Mouse (Mus musculus): Measurements from ENCODE around the gene Ptbp2.

Gene Ptbp2

DNA sequence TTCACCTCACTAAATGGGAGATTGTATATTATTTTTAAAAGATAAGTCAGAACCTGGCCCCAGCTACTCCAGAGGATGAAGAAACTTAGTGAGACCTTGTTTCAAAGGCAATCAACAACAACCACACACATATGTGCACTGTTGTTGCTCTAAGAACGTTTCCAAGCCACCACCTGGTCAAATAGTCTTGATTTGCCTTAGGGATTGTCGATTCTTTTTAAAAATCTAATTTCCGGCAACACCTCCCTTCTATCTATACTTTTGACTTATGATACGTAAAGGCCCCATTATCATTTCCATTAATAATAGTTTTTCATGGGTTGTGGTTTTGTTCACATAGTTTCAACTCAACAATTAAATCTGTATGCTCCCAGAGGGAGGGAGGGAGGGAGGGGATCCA is at the start of gene Ptbp2:
Ptbp2 (minus strand) TSS at position 101 of the 400 bp plus-strand sequence.
- DNase-seq (ENCODE audit: low read depth, low spot score): no peak

DNA sequence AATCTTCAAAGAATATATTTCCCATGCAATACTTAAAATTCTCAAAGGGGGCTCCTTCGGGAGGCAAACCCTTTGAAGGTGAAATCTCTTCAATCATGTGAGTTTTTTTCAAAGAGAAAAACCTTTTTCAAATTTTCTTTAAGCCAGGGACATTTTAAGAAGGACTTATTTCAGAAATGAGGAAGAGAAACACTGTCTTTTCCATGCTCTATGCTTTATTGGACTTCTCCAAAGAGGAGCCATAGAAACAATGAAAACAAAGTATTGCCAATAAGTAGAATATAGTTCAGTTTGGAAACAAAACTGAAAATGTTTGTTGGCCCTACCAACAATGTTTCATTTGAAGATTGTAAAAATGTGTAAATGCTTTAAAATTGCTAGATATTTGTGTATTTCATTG is 30.4 kb upstream of the Ptbp2 start:
- no peak for DNase-seq (ENCODE audit: low read depth, low spot score)

DNA sequence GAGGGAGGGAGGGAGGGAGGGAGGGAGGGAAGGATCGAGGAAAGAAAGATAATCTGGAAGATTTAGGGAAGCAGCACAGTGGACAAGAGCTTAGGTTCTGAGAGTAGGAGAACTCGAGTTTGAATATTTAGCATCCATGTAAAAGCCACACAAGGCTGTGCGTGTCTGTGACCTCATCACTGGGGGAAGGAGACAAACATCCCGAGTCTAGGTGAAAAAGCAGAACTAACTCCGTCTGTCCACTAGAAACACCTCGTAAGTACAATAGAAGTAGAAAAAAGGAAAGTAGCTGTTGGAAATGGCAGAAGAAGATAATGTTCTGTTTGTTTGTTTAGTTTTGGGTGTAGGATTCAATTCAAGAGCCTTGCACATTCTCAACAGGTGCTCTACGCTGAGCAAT is 21.9 kb upstream of the Ptbp2 start:
- no peak for DNase-seq (ENCODE audit: low read depth, low spot score)

DNA sequence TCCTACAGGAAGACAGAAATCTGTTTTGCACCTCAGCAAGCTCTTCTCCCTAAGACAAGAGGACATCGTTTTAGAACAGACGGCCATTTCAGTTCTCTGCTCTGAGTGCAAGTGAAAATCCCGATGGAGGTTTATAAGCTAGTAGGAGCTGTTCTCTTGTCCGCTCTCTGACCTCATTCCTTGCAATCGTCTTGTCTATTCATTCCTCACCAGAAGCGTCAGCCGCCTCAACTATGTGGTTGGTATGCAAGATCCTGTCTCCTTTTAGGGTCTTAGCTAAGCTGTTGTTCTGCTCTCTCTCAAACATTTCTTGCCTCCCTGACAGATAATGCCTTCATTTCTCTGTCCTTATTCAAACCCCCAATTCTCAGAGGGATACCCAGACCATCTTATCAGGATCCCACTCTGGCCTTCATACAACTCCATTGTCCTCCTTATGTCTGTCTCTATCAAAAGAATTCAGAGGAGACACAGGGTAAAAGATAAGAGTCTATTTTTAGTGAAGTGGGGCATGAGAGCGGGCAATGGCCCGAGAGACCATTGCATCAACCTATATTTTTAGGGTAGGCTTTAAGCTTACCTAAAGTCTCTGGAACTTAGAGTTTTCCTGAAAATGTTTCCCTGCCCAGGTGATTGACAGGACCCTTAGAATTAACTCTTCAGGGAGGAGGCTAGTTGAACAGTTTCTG is 10.6 kb upstream of the Ptbp2 start:
- no peak for DNase-seq (ENCODE audit: low read depth, low spot score)

DNA sequence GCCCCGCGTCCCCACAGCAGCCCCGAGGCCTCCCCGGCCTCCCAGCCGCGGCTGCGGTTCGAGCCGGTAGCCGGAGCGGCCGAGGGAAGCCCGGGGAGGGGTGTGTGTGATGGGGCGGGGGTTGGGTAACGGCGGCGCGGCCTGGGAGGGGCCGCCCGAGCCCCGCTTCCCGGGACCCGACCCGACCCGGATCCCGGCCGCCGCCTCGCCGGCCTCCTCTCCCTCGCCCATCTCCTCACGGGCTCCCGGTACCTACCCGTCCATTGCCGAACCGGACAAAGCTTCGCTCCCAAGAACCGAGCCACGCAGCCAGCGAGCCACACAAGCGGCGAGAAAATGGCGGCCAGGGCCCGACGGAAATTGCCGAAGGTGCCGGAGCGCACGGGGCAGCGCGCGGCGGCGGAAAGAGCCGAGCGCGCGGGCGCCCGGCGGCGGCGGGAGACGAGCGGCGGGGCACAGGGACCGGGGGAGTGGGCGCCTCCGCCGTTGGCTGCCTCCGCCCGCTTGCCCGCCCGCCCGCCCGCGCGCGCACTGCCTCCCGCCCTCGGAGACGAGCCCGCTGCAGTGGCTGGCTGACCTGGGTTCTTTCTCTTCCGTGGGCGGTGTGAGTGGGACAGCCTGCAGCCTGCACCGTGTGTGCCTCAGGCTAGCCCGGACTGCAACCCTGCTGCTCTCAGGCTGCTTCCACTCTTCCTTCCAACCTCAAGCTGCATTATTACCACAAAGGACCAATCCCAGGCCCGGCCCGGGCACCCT is 1.1 kb downstream of the Ptbp2 start:
- DNase-seq (ENCODE audit: low read depth, low spot score): peak; percentile 71

DNA sequence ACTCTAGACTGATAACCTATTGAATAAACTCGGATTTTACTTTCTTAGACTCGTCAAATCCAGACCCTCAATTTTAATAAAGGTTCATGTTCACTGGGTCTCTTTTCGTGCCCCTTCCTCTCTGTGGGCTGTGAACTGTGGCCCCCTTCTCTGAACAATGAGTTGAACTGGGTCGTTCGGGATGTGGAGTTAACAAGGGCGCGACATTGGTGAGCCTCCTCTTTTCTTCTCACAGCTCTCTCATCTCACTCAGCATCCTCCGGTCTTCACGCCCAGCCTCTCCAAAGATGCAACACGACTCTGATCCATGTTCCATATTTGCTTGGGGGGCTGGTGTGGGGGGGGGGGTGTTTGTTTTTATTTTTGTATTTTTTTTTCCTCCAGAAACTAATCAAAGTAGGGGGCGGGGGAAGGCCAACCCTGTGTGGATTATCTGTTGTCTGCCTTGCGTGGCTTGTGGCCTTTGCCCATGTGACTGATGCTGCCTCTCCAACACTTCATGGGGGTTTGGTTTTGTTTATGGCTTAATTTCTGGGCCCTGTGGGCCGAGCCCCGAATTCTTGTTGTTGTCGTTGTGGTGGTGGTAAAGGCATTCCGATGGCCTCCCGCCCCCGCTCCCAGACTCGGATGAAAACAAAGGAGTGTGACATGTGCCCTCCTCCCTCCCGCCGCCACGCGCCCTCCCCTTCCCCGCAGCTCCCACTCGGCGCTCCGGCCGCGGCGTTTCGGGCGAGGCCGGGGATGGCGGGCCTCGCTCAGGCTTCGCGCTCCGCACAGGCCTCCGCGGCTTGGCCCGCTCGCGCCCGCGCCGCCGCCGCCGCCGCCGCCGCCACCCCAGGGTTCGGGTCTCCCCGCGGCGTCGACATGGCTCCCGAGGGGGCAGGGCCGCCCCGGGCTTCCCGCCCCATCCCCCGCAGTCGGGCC is 2.0 kb downstream of the Ptbp2 start:
- DNase-seq (ENCODE audit: low read depth, low spot score): peak; percentile 46

DNA sequence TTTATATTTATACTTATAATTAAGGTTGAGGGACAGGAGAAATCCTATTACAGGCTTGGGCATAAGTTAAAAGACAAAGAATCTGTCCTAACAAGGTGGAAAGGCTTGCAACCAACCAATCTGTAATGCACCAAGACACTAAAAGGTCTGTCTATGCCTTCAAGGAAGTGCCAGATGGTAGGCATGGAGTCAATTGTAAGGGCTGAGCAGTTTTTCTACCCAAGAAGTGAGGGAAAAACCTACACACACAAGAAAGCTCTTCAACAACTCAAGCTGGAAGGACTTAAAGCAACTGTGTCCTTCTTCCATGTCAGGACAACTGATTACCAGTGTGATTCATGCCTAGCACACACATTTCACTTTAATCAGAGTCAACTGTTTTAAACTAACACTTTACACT is 3.4 kb downstream of the Ptbp2 start:
- DNase-seq (ENCODE audit: low read depth, low spot score): no peak

DNA sequence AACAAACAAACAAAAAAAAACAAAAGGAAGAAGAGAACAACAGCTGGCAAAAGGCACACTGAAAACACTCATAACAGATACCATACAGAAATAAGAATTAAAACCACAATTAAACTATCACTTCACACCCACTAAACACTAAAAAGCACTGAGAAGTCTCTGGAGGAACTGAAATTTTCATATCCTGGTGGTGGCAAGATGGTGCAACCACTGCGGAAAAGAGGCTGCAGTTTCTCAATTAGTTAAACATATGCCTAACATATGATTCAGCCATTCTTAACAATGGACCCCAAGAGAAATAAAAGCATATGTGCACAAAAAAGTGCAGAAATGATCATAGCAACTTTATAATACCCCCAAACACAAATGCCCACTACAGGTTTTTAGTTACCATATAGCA is 5.0 kb downstream of the Ptbp2 start:
- DNase-seq (ENCODE audit: low read depth, low spot score): no peak

DNA sequence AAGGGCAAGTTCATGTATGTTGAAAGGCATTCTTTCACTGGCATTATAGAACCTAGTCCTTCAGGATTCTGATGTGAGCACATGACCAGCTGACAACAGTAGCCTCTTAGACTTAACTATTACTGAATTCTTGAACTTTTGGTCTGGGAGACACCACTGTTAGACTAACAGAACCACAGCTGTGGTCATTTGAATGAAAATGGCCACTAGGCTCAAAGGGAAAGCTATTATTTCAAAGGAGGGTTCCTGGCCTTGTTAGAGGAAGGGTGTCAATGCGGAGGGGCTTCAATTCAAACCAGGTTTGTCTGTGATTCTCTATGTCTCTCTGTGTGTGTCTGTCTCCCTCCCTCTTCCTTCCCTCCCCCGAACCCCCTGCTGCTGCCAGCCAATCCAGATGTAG is 5.8 kb downstream of the Ptbp2 start:
- DNase-seq (ENCODE audit: low read depth, low spot score): no peak

DNA sequence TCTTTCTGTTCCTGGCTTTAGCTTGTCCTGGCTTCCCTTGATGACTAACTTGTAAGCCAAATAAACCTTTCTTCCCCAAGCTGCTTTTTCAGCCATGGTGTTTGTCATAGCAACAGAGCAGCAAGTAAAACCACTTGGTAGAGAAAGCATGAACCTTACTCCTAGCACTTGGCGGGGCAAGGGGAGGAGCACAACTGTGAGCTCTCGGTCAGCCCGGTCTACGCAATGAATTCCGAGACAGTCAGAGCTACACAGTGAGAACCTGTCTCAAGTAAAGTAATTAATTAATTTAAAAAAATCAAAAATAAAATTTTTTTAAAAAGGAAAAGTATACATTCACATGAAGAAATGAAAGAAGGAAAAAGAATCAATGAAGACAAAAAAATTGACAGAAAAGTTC is 8.1 kb downstream of the Ptbp2 start:
- no peak for DNase-seq (ENCODE audit: low read depth, low spot score)

DNA sequence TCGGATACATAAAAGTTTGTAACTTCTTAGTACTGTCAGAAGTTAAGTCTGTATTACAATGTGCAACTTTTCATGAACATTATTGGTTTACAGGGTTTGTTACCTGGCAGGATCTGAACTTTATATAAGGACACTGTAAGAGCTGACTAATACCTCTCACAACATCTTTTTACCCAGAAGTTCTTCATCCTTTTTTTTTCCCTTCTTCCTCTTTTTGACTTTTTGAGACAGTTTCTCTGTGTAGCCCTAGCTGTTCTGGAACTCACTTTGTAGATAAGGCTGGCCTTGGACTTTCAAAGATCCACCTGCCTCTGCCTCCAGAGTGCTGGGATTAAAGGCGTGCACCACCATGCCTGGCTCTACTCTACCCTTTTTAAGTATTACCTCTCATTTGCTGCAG is 11.5 kb downstream of the Ptbp2 start:
- DNase-seq (ENCODE audit: low read depth, low spot score): no peak

DNA sequence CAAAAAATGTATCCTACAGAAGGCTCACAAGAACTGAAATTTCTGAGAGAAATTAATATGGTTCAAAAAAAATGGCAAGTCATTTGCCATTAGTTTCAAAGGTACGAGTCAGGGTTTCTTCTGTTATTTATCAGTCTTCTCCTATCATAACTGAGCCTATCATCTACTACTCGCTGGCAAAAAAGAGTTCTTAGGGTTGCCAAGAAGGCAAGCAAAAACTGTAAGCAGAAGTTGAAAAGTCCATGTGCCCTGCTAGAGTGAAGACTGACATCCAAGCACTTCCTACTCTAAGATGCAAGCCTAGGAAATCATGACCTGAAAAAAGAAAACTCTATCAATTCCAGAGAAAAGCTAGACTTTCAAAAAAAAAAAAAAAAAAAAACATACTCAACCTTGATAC is 20.5 kb downstream of the Ptbp2 start:
- no peak for DNase-seq (ENCODE audit: low read depth, low spot score)

DNA sequence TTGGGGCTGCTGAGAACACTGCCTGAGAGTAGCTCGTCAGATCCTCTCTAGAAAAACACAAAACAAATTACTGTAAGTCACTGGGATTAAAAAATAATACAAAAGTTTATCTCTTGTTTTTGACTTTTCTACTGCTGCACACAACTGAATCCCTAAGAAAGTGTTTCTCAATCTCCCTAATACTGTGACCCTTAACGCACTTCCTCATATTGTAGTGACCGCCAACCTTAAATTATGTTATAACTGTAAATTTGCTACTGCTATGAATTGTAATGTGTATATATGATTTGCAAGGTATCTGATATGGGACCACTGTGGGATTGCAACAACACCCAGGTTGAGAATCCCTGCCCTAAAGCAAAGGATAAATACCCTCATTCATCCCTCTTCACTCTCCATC is 22.5 kb downstream of the Ptbp2 start:
- DNase-seq (ENCODE audit: low read depth, low spot score): no peak

DNA sequence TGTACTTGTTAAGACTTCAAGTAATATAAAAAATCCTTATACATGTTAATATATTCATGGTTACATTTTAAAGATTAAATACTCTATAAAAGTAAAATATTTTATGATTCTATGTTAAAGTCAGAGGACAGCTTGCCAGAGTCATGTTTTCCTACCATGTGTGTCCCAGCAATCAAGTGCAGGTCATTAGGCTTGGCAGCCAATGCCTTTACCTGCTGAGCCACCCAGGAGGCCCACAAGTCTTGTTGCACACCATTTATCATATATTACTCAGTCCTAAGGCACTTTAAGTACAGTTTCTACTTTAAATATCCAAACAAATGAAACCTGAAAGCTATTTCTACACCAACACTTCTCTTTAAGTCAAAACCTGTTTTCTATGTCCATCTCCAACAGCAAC is 30.5 kb downstream of the Ptbp2 start:
- no peak for DNase-seq (ENCODE audit: low read depth, low spot score)

DNA sequence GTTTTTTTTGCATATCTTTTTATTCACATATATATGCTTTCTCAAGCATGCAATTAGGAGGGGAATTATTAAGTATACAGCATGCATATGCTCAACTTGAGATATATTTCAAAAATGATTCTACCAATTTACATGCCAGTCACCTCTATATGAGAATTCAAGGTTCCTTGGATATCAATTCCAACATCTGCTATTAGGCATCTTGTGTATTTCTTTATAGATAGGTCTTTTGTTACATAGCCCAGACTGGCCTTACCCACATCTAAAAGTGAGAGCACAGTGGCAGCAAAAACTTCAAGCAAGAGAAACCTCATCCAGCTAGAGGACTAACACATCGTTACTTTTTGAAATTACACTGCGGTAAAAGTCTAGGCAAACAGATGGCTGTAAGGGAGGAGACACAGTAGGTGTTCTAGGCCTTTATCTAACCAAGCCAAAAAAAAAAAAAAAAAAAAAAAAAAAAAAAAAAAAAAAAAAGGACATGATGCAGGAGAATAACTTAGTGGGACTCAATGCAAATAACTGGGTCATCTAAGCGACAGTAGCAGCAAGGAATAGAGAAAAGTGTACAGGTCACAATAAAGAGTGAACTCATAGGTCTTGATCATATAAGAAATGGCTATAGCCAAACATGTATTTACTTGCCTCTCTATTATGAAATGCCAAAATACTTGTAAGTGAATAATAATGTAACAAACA is 34.6 kb downstream of the Ptbp2 start:
- no peak for DNase-seq (ENCODE audit: low read depth, low spot score)

DNA sequence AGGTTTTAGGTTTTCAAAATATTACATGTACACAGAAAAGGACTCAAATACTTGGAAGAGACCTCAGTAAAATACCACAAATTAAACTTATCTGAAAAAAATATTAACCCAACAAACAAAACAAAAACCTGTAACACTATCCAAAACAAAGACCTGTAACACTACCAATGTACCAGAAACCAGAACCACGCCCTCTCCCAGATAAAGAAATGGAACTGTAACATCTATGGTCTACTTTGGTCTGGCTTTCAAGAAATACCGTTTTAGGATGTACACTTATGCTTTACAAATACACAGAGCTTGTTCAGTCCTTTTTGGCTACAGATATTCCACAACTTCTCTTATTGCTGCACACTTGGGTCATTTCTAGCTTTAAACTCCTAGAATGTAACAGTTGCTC is 35.1 kb downstream of the Ptbp2 start:
- DNase-seq (ENCODE audit: low read depth, low spot score): no peak

DNA sequence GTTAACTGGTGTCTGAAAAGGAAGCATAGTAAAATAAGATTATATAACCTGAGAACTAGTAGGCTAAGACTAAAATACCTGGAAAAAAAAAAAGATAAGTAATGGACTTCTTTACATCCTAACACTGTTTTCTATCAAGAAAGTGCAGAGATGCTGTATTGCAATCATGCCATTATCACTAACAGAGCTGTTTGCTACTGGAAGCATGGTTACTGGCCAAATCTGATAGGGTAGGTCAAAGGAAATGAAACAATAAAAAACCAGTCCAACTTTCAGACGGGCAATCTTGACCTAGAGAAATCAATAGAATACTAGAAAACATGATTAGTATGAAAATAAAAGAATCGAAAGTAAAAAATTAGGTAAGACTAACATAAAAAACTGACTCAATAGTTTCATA is 37.6 kb downstream of the Ptbp2 start:
- no peak for DNase-seq (ENCODE audit: low read depth, low spot score)

DNA sequence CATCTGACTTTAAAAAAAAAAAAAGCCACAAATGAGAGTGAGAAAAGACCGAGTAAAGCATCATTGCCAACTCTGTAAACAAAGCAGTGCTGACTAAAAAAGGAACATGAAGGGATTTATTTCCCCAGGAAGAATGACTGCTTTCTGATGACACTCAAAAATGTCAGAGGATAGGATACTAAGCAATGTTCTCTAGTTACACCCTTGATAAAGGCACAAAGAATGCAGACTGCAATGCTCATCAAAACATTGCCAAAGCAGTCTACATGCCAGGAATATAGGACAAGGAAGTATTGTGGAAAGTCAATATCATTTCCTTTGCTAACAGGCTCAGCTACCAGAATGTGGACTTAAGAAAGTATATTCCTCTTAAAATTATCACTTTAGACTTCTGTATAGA is 38.5 kb downstream of the Ptbp2 start:
- no peak for DNase-seq (ENCODE audit: low read depth, low spot score)

DNA sequence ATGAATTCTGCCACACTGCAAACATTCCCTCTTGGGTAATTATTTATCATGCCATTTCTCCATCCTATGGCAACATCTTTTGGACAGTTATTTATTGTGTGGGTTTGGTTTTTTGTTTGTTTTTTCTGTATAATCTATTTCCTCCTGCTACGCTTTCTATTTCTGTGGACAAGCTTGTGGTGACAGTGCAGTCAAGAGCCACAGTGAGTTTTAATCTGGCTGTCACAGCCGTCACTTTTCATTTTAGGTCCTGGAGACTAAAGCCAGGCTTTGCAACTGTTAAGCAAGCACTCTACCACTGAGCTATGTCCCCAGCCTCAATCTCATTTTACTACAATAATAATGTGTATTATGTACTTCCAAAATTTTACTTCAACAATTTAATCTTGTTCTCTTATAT is 54.4 kb downstream of the Ptbp2 start:
- DNase-seq (ENCODE audit: low read depth, low spot score): no peak

DNA sequence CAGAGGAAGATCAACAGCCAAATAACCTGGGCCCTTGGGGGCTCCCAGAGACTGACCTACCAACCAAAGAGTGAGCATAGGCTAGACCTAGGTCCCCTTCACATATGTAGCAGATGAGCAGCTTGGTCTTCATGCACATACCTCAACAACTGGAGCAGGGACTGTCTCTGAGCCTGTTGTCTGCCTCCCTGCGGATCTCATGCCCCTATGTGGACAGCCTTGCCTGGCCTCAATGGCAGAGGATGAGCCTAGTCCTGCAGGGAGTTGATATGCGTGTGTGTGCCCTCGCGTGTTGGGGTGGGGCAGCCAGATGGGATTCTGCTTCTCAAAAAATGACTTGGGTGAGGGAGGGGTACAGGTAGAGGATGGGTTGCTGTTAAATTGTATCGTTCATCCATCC is 72.2 kb downstream of the Ptbp2 start:
- no peak for DNase-seq (ENCODE audit: low read depth, low spot score)

DNA sequence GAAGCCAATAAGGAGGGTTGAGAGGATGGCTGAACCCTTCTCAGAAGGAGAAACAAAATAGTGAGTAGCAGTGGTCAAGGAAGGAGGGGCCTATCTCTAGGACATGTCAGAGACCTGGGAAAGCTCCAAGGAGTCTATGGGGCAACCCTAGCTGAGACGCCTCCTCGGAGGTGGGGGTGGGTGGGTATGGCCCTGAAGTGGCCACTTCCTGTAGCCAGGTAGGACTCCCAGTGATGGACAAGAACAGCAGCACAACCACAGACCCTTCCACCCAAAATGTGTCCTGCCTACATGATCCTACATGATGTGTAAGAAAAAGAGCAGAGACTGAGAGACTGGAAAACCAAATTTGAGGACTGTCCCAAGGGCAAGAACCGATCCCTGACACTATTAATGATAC is 72.8 kb downstream of the Ptbp2 start:
- no peak for DNase-seq (ENCODE audit: low read depth, low spot score)

DNA sequence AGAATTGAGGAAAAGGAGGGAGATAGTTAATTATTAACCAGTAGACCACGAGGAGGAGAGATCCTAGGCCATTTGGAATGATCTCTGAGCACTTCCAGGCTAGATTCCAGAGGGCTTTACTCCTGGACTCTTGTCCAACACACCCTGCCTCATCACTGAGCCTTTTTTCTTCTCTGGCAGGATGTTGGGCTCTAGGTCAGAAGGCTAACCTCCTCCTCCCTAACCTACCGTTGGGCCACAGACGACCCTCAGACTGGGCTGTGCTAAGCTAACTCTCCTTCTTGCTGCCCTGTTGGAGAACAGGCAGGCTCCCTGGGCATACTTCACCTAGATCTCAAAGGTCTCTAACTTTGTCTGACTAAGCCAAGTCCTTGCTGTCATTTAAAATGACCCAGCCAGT is 82.8 kb downstream of the Ptbp2 start:
- no peak for DNase-seq (ENCODE audit: low read depth, low spot score)

Measured in embryo, embryonic 11.5 days (tissue).